ENCODE assay signal across 19 mouse cellular contexts in the genomic region with DNA sequence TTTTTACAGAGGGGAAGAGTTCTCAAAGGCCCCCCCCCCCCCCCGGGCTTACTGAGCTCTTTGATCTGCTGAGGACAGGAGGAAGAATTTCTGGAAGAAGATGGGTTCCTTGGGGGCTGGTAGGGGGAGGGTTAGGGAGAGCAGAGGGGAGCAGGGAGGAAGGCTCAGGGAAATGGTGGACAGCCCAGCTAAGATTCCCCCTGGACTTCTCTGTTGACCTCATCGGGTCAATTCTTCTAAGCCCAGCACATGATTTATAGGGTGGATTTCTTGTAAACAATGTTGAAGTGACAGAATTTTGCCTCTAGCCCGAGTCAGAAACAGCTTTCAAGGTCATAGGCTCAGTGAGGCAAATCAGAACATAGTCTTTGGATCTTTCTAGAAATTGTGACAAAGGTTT.
DNase-seq lines count a peak whose midpoint lies in the region; ATAC-seq and TF ChIP-seq lines count a peak whose summit lies in the region.
"Had no signal": no experiment of that assay in that cellular context is flagged by ENCODE, and none has a peak within 500 bp of the region (broad histone marks: within the 10 kb centered on the region; RNA-seq: fewer than 3 reads in every experiment).

No protein-coding gene starts in this region.

- peak; percentile 80; the same call in 1 of the 2 replicates for ATAC-seq in kidney, embryonic 14.5 days (ENCODE audit: low FRiP score, low TSS enrichment)
- peak; percentile 46; the same call in 1 of the 2 replicates for ATAC-seq in lung, postnatal 0 days
- ATAC-seq: forebrain, embryonic 16.5 days had no signal

- TF ChIP-seq EP300 in lung, postnatal 0 days (IDR thresholded peaks at IDR 0.05) = no peak

- no peak overlapping the region for H3K4me2 ChIP-seq in kidney, embryonic 14.5 days (replicated peaks; ENCODE audit: low read depth, low read length)
- no peak overlapping the region for H3K4me2 ChIP-seq in lung, postnatal 0 days (replicated peaks; ENCODE audit: low read depth, low read length)
- H3K4me2 ChIP-seq: embryonic facial prominence, embryonic 13.5 days; forebrain, embryonic 12.5 days; heart, embryonic 12.5 days had no signal

- no peak overlapping the region for H3K4me3 ChIP-seq in kidney, embryonic 14.5 days (ENCODE audit: low read length)
- H3K4me3 ChIP-seq in lung, postnatal 0 days (ENCODE audit: low read depth, low read length) = no peak overlapping the region
- no peak overlapping the region for H3K4me3 ChIP-seq in lung, adult 2 months (replicated peaks; ENCODE audit: extremely low read depth, low read depth, low read length)
- H3K4me3 ChIP-seq: embryonic facial prominence, embryonic 13.5 days; forebrain, embryonic 12.5 days; heart, embryonic 12.5 days had no signal

- 13% methylated on average over 3 of the region's 3 CpGs for WGBS in kidney, embryonic 14.5 days
- 28% methylated on average over 3 of the region's 3 CpGs for WGBS in lung, postnatal 0 days
- 31% methylated on average over 3 of the region's 3 CpGs for WGBS in lung, adult 2 months

- H3K4me1 ChIP-seq in kidney, embryonic 14.5 days (ENCODE audit: control insufficient read depth, insufficient read depth, low read length) = 0 out of 2 replicates have a peak, but pooled peaks cover 2% of the 10 kb centered on the region
- H3K4me1 ChIP-seq in lung, postnatal 0 days (ENCODE audit: insufficient read depth, low read depth, low read length) = no peaks in the 10 kb centered on the region
- H3K4me1 ChIP-seq in lung, adult 2 months (ENCODE audit: control insufficient read depth, insufficient read depth, low read length) = no peaks in the 10 kb centered on the region
- H3K4me1 ChIP-seq: forebrain, embryonic 12.5 days had no signal

- TF ChIP-seq CTCF in lung, postnatal 0 days (IDR thresholded peaks at IDR 0.05) = no peak
- TF ChIP-seq CTCF in lung, adult 2 months (IDR thresholded peaks at IDR 0.05; ENCODE audit: insufficient read depth, low read length) = no peak

- H3K36me3 ChIP-seq in kidney, embryonic 14.5 days (ENCODE audit: control insufficient read depth, insufficient read depth, low read length) = no peaks in the 10 kb centered on the region
- no peaks in the 10 kb centered on the region for H3K36me3 ChIP-seq in lung, postnatal 0 days (ENCODE audit: insufficient read depth, low read length)
- H3K36me3 ChIP-seq: embryonic facial prominence, embryonic 13.5 days; forebrain, embryonic 12.5 days; heart, embryonic 12.5 days had no signal

- no peak overlapping the region for H3K9ac ChIP-seq in kidney, embryonic 14.5 days (ENCODE audit: low read depth, low read length)
- H3K9ac ChIP-seq in lung, postnatal 0 days (replicated peaks; ENCODE audit: low read depth) = no peak overlapping the region
- H3K9ac ChIP-seq: embryonic facial prominence, embryonic 13.5 days; forebrain, embryonic 12.5 days; heart, embryonic 12.5 days had no signal

- H3K27ac ChIP-seq in kidney, embryonic 14.5 days (ENCODE audit: low read depth, low read length) = no peak overlapping the region
- no peak overlapping the region for H3K27ac ChIP-seq in lung, postnatal 0 days (ENCODE audit: low read length)
- H3K27ac ChIP-seq: embryonic facial prominence, embryonic 13.5 days; forebrain, embryonic 12.5 days had no signal

- no peak for TF ChIP-seq POLR2A in lung, adult 2 months (IDR thresholded peaks at IDR 0.05; ENCODE audit: borderline replicate concordance, extremely low read depth, low read depth, low read length)

- H3K27me3 ChIP-seq in kidney, embryonic 14.5 days (ENCODE audit: control insufficient read depth, insufficient read depth, low read length) = no peaks in the 10 kb centered on the region
- no peaks in the 10 kb centered on the region for H3K27me3 ChIP-seq in lung, postnatal 0 days (replicated peaks; ENCODE audit: insufficient read depth, low read length)
- H3K27me3 ChIP-seq: embryonic facial prominence, embryonic 13.5 days; forebrain, embryonic 12.5 days; heart, embryonic 12.5 days had no signal

- DNase-seq in kidney, adult 8-10 months = no peak
- DNase-seq in kidney, postnatal 14 days = peak; percentile 16
- no peak for DNase-seq in kidney, adult 11 months
- DNase-seq in lung, postnatal 0 days (ENCODE audit: low spot score) = no peak
- DNase-seq in lung, adult 2 months = no peak
- peak; percentile 64 for DNase-seq in mesoderm, embryonic 11.5 days (ENCODE audit: low read depth, low spot score)
- DNase-seq in left cerebral cortex, adult 9 months (ENCODE audit: low spot score in 2 of 2) = no peak
- DNase-seq: adrenal gland, adult 2 months; adrenal gland, postnatal 25 days; cerebellum, adult 18-20 months; cerebellum, adult 9-11 months; cerebellum, postnatal 36 days; gastrocnemius, postnatal 14 days; heart, postnatal 36 days had no signal

- H3K9me3 ChIP-seq in kidney, embryonic 14.5 days (ENCODE audit: control insufficient read depth, low read length) = no peaks in the 10 kb centered on the region
- no peaks in the 10 kb centered on the region for H3K9me3 ChIP-seq in lung, postnatal 0 days (ENCODE audit: low read length)
- H3K9me3 ChIP-seq: embryonic facial prominence, embryonic 13.5 days; forebrain, embryonic 12.5 days; heart, embryonic 12.5 days had no signal

Comparison
In these comparisons a context has a peak if more than half of its experiments do, and no peak if none do; other contexts are left out.
1. DNase-seq: peak in kidney, postnatal 14 days (single experiment) and mesoderm, embryonic 11.5 days (single experiment); none in kidney, adult 8-10 months (0 of 2), kidney, adult 11 months (single experiment), lung, postnatal 0 days (single experiment), lung, adult 2 months (single experiment) and left cerebral cortex, adult 9 months (0 of 2).